Mouse (Mus musculus) heart, postnatal 0 days (tissue): ENCODE measurements around the gene Tmtc1.

Experiments used
- CTCF ChIP-seq: IDR thresholded peaks from 2 replicates; pipeline ENCODE4 v1.5.1; 2016; ENCODE audit warnings: antibody characterized with exemption, control low read depth, low read depth
- EP300 ChIP-seq: IDR thresholded peaks from 2 replicates; pipeline ENCODE4 v1.6.1; 2016; ENCODE audit warnings: antibody characterized with exemption, low read depth

GRCm38 (mm10) chr6:148315106-148315505 lies 129.1 kb downstream of the Tmtc1 start:
- TF ChIP-seq CTCF: no peak
- no peak for TF ChIP-seq EP300
